Mouse (Mus musculus) frontal cortex, adult (tissue): ENCODE results near the gene Igfbp6.

Source experiments
- ATAC-seq: cut with Nextera tagmentation; 2 replicates; pipeline ENCODE4 v1.9.2; 2017; ENCODE audit warnings: mild to moderate bottlenecking, moderate library complexity, mixed read lengths; ENCODE audit not compliant: low TSS enrichment

The Igfbp6 gene

GRCm38 (mm10) chr15:102144274-102144711, at the start of gene Igfbp6:
Gene Igfbp6, plus strand, starts transcription at chr15:102144362.
- peak; percentile 25; the same call in 1 of the 2 replicates for ATAC-seq

GRCm38 (mm10) chr15:102094988-102095387, 49.2 kb upstream of the Igfbp6 start:
- no peak for ATAC-seq

- ATAC-seq = no peak
Measured at GRCm38 (mm10) chr15:102097147-102097915, 46.8 kb upstream of the Igfbp6 start.

- ATAC-seq = no peak
Measured at GRCm38 (mm10) chr15:102097991-102098555, 46.1 kb upstream of the Igfbp6 start.

GRCm38 (mm10) chr15:102099260-102099659, 44.9 kb upstream of the Igfbp6 start:
- ATAC-seq = no peak

GRCm38 (mm10) chr15:102099771-102100160, 44.4 kb upstream of the Igfbp6 start:
- peak; percentile 11; the same call in 1 of the 2 replicates for ATAC-seq

- ATAC-seq = peak; percentile 62
Measured at GRCm38 (mm10) chr15:102100161-102100981, 43.8 kb upstream of the Igfbp6 start, which contains the start of gene Tns2. Gene Tns2, plus strand, starts transcription at chr15:102100413.

- no peak for ATAC-seq
Measured at GRCm38 (mm10) chr15:102100996-102101671, 43.0 kb upstream of the Igfbp6 start.

- ATAC-seq = no peak
Measured at GRCm38 (mm10) chr15:102101672-102102541, 42.3 kb upstream of the Igfbp6 start.

GRCm38 (mm10) chr15:102102548-102103121, 41.5 kb upstream of the Igfbp6 start:
- ATAC-seq = no peak

GRCm38 (mm10) chr15:102103371-102103946, 40.7 kb upstream of the Igfbp6 start:
- ATAC-seq = no peak

GRCm38 (mm10) chr15:102103947-102104555, 40.1 kb upstream of the Igfbp6 start:
- ATAC-seq = no peak

- ATAC-seq = no peak
Measured at GRCm38 (mm10) chr15:102105360-102105759, 38.8 kb upstream of the Igfbp6 start.

- no peak for ATAC-seq
Measured at GRCm38 (mm10) chr15:102105764-102106730, 38.1 kb upstream of the Igfbp6 start.

- no peak for ATAC-seq
Measured at GRCm38 (mm10) chr15:102106754-102107456, 37.3 kb upstream of the Igfbp6 start.

- ATAC-seq = peak; percentile 45
Measured at GRCm38 (mm10) chr15:102107689-102108573, 36.2 kb upstream of the Igfbp6 start.
